Mouse (Mus musculus) v-Abl transformed pro-B cells (cell line): Measurements from ENCODE around the gene Hsd17b11.

Experiments used
- in situ Hi-C, 2 experiments: fragments of 400-800 bp; cut with MboI; formaldehyde crosslinking; loops; one replicate each; pipeline ENCODE4 v1.15.1; 2025; ENCODE audit not compliant: unreplicated experiment in 2 of 2

Hsd17b11 gene

GRCm38 (mm10) chr5:104021597-104022378, at the start of gene Hsd17b11:
TSS of gene Hsd17b11 (minus strand) at chr5:104021919.
- in situ Hi-C loops, result loop anchor here in 1 of 2 experiments (25.0 kb wide), 1 partner anchor 1666 kb away; the partner anchor contains the start of gene Lrrc8d

DNA sequence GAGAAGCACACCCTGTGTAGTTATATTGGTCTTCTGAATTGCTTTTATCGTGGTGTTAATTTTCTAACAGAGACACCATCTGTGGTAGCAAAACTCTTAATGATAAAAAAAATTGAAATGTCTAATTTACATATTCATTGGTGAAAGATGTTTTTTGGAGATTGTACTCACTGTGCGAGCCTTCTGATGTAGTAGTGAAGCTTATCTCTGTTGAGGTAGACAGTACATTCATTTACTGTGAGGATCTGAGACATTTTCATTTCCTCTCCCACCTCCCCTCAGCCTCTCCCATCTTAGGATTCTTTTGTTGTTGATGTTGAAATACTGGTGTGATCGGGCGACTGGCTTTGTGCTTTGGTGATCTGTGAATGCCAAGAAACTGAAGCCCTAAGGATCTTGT, 49.3 kb upstream of the Hsd17b11 start:
- in situ Hi-C loops, result loop anchor here (25.0 kb wide), 2 partner anchors 1241 to 1816 kb away; partner anchors contain the start of gene Zfp326 (in 1 of the 2)

- in situ Hi-C loops, result loop anchor here (25.0 kb wide), 2 partner anchors 1244 to 1819 kb away; partner anchors contain the start of gene Zfp326 (in 1 of the 2)
Measured at GRCm38 (mm10) chr5:104068751-104069150, 47.0 kb upstream of the Hsd17b11 start.

- in situ Hi-C loops, result loop anchor here (25.0 kb wide), 2 partner anchors 1249 to 1824 kb away; partner anchors contain the start of gene Zfp326 (in 1 of the 2)
Measured at GRCm38 (mm10) chr5:104062773-104063551, 41.2 kb upstream of the Hsd17b11 start.

- in situ Hi-C loops, result loop anchor here (25.0 kb wide), 2 partner anchors 1250 to 1825 kb away; partner anchors contain the start of gene Zfp326 (in 1 of the 2)
Measured at GRCm38 (mm10) chr5:104061936-104062772, 40.4 kb upstream of the Hsd17b11 start.

GRCm38 (mm10) chr5:104060429-104060828, 38.7 kb upstream of the Hsd17b11 start:
- in situ Hi-C loops, result loop anchor here (25.0 kb wide), 2 partner anchors 1252 to 1827 kb away; partner anchors contain the start of gene Zfp326 (in 1 of the 2)

GRCm38 (mm10) chr5:104059628-104060027, 37.9 kb upstream of the Hsd17b11 start:
- in situ Hi-C loops, result loop anchor here (10.0 to 25.0 kb wide), 3 partner anchors 55 to 1828 kb away; partner anchors contain the start of gene Zfp326 (in 1 of the 2)

DNA sequence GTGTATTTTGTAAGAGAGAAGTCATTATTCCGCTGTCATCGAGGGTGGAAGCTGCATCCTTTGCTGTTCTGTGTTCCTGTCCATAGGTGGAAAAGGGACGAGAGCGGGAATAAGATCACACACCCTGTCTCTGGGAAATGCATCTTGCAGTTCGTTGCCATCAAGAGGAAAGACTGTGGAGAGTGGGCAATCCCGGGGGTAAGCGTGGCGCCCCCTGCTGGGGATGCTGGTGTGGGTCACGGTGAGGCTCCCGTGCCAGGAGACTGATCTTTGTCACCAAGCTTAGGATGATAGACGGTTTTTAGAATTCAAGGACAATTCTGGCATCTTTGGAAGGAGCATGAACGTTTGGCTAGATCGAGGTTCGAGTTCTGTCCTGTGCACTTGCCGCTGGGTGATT, 36.3 kb upstream of the Hsd17b11 start:
- in situ Hi-C loops, result loop anchor here (10.0 to 25.0 kb wide), 3 partner anchors 53 to 1829 kb away; partner anchors contain the start of gene Zfp326 (in 1 of the 2)

- in situ Hi-C loops, result loop anchor here (10.0 to 25.0 kb wide), 3 partner anchors 51 to 1831 kb away; partner anchors contain the start of gene Zfp326 (in 1 of the 2)
Measured at GRCm38 (mm10) chr5:104056295-104056694, 34.6 kb upstream of the Hsd17b11 start.

- in situ Hi-C loops, result loop anchor here (10.0 to 25.0 kb wide), 3 partner anchors 51 to 1831 kb away; partner anchors contain the start of gene Zfp326 (in 1 of the 2)
Measured at GRCm38 (mm10) chr5:104055816-104056215, 34.1 kb upstream of the Hsd17b11 start.

- in situ Hi-C loops, result loop anchor here (10.0 to 25.0 kb wide), 3 partner anchors 50 to 1832 kb away; partner anchors contain the start of gene Zfp326 (in 1 of the 2)
Measured at GRCm38 (mm10) chr5:104054938-104055337, 33.2 kb upstream of the Hsd17b11 start.

- in situ Hi-C loops, result loop anchor here (10.0 to 25.0 kb wide), 3 partner anchors 48 to 1834 kb away; partner anchors contain the start of gene Zfp326 (in 1 of the 2)
Measured at GRCm38 (mm10) chr5:104052956-104053355, 31.2 kb upstream of the Hsd17b11 start.

DNA sequence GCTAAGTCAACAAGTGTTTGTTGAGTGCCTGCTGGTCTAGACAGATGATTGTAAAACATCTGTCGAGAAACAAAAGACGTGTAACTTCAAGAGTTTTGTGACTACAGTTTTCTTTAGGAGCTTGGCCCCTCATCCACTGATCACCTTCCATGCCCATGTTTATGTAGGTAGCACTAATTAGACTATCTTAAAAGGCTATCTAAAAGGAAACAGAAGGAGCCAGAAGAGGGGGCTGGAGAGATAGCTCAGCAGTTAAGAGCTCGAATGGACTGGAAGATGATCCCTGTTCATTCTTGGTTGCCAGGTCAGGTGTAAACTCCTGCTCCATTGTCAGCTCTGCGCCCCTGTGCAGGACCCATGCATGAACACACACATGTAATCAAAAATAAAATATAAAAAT, 26.4 kb upstream of the Hsd17b11 start:
- in situ Hi-C loops, result loop anchor here in 1 of 2 experiments (25.0 kb wide), 1 partner anchor 1289 kb away; no protein-coding TSS in a partner anchor

DNA sequence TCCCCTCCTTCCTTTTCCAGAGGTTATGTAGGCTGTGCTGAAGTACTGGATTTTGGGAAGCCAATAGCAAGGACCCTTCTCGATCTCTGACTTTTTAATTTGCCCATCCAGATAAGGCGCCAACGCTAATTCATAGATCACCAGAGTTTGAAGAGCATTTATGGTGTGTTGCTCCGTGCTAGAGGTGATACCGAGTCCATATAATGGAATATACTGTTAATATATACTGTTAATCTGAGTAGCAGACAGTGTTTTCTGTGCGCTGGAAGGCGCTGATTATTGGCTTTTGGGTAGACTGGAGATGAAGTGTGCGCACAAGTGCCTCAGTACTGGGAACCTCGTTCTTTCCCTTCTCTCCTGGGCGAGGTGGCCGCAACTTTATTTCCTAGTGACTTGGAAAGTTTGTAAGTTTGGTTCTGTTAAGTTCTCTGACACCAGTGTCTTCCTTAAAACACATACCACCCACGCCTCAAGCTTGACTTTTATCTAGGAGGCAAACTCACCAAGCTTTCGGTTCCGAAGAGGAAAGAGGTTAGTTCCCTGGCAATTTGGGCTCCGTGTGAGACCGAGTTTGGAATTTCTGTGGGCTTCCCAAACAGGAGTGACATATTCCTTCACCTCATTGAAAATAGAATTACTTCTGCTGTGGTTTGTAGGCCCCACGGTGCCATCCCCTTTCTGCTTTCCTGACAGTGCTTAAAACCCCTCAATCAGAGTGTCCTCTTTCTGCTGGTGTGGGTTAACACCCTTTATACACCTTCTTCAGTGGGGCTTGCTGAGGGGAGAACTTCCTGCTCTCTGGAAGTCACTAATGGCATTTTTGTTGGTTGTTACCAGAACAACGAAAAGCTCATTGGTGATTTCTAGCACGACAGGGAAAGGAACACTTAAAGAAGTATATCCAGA, 25.7 kb upstream of the Hsd17b11 start:
- in situ Hi-C loops, result loop anchor here in 1 of 2 experiments (25.0 kb wide), 1 partner anchor 1290 kb away; no protein-coding TSS in a partner anchor

DNA sequence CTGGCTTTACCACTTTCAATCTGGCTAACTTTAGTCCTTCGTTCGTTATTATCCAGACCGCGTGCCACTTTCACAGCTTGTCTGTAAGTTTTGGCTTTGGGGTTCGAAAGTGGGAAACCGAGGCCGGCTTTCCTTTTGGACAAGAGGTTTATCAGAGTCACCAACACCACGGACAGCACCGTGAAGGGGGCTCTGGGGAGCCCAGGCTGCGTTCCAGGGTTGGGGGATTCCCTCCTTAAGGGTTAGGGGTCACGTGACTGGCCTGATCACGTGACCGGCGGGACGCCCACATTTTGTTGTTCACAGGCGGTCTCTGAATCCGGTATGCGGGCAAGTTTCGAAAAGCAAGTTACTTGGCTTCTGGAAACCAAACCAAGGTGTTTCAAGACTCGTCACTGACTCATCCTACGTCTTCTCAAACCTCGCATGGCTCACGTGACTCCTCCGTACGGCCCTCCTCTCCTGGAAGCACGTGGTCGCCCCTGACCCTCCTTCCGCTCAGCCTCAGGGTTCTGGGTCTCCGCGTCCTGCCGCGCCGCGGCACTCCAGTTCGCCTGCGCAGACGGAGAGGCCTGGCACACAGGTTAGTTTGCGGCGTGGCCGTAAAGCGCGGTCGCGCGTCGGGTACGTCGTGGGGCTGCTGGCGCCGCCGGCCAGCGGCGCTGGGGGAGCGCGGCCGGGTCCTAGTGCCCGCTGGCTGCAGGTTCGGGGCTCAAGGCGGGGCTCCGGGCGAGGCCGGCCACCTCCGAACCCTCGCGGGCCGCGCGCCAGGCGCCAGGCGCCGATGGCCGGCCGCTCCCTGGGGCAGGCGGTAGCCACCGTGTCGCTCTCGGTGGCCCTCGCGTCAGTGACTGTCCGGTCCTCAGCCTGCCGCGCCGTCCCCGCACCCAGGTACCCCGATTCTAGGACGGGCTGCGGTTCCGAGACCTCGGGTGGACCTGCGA, 24.8 kb upstream of the Hsd17b11 start, which contains the start of gene Nudt9:
Nudt9 (plus strand) TSS at position 51 of the 944 bp plus-strand sequence.
- in situ Hi-C loops, result loop anchor here in 1 of 2 experiments (25.0 kb wide), 1 partner anchor 1291 kb away; no protein-coding TSS in a partner anchor

DNA sequence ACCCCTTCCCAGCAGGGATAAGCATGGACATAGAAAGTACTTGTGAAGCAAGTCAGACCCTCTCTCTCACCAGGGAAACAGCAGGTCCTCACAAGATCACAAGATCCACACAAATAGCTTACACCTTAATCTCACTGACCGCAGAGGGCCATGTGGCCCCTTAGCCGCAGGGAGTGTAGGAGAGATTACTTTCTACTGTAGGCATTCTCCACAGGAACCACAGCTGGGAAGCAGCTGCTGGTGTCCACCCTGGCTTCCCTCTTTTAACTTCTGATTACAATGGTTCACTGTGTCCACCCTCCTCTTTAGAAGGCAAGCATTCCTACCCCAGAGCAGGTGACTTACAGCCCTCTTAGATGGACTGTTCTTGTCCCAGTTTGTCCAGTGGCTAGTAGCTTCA, 22.0 kb upstream of the Hsd17b11 start:
- in situ Hi-C loops, result loop anchor here in 1 of 2 experiments (25.0 kb wide), 1 partner anchor 1294 kb away; no protein-coding TSS in a partner anchor

DNA sequence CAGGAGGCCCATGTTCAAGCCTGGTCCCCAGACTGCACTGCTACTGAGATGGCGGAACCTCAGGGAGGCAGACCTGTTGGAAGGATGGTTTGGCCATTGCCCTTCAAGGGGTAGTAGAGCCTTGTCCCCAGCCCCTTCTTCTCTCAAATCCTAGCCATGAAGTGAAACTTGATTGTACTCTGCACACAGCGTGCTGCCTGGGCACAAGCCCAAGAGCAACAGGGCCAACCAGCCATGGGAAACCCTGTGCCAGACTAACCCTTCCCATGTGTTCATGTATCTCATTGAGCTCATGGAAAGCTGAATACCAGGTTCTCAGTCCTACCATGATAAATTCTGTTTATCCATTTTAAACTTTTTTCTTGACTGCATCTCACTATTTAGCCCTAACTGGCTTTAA, 21.2 kb upstream of the Hsd17b11 start:
- in situ Hi-C loops, result loop anchor here in 1 of 2 experiments (25.0 kb wide), 1 partner anchor 1294 kb away; no protein-coding TSS in a partner anchor
